Comparison of ENCODE assay signal across 16 mouse cellular contexts in genomic region chr6:17943877-17944617, GRCm38 (mm10).
A peak's percentile ranks its signal among the peaks of the same experiment; 100 is the strongest.
DNase-seq lines count a peak whose midpoint lies in the region; ATAC-seq lines count a peak whose summit lies in the region.
"Had no signal": no experiment of that assay in that cellular context is flagged by ENCODE, and none has a peak within 500 bp of the region (broad histone marks: within the 10 kb centered on the region; RNA-seq: fewer than 3 reads in every experiment).

No protein-coding gene starts in this region.

- H3K4me3 ChIP-seq in forebrain, embryonic 12.5 days (replicated peaks) = no peak overlapping the region
- H3K4me3 ChIP-seq in forebrain, embryonic 16.5 days (replicated peaks; ENCODE audit: low read length) = no peak overlapping the region
- H3K4me3 ChIP-seq in kidney, embryonic 16.5 days (ENCODE audit: low read length) = no peak overlapping the region
- no peak overlapping the region for H3K4me3 ChIP-seq in intestine, embryonic 15.5 days (replicated peaks)
- H3K4me3 ChIP-seq: hindbrain, embryonic 12.5 days; liver, embryonic 13.5 days had no signal

- no peak overlapping the region for H3K27ac ChIP-seq in forebrain, embryonic 12.5 days
- no peak overlapping the region for H3K27ac ChIP-seq in forebrain, embryonic 16.5 days (ENCODE audit: low read length)
- H3K27ac ChIP-seq in kidney, embryonic 16.5 days (ENCODE audit: low read length) = no peak overlapping the region
- H3K27ac ChIP-seq in intestine, embryonic 15.5 days = no peak overlapping the region
- H3K27ac ChIP-seq: hindbrain, embryonic 12.5 days; liver, embryonic 13.5 days had no signal

- no peaks in the 10 kb centered on the region for H3K4me1 ChIP-seq in forebrain, embryonic 12.5 days
- no peaks in the 10 kb centered on the region for H3K4me1 ChIP-seq in forebrain, embryonic 16.5 days (replicated peaks; ENCODE audit: control insufficient read depth, insufficient read depth, low read length)
- H3K4me1 ChIP-seq in kidney, embryonic 16.5 days (ENCODE audit: insufficient read depth, low read length) = 0 out of 2 replicates have a peak, but pooled peaks cover 5% of the 10 kb centered on the region
- 0 out of 2 replicates have a peak, but pooled peaks cover 2% of the 10 kb centered on the region for H3K4me1 ChIP-seq in intestine, embryonic 15.5 days (replicated peaks)

- no peak overlapping the region for H3K9ac ChIP-seq in forebrain, embryonic 12.5 days
- no peak overlapping the region for H3K9ac ChIP-seq in forebrain, embryonic 16.5 days (replicated peaks; ENCODE audit: low read depth, low read length)
- no peak overlapping the region for H3K9ac ChIP-seq in kidney, embryonic 16.5 days (replicated peaks; ENCODE audit: low read length)
- no peak overlapping the region for H3K9ac ChIP-seq in intestine, embryonic 15.5 days
- H3K9ac ChIP-seq: hindbrain, embryonic 12.5 days; liver, embryonic 13.5 days had no signal

- no peaks in the 10 kb centered on the region for H3K27me3 ChIP-seq in forebrain, embryonic 12.5 days
- H3K27me3 ChIP-seq in forebrain, embryonic 16.5 days (replicated peaks; ENCODE audit: control insufficient read depth, insufficient read depth, low read length) = no peaks in the 10 kb centered on the region
- no peaks in the 10 kb centered on the region for H3K27me3 ChIP-seq in kidney, embryonic 16.5 days (ENCODE audit: insufficient read depth, low read length)
- no peaks in the 10 kb centered on the region for H3K27me3 ChIP-seq in intestine, embryonic 15.5 days (replicated peaks)
- H3K27me3 ChIP-seq: hindbrain, embryonic 12.5 days; liver, embryonic 13.5 days had no signal

- 85% methylated on average over 9 of the region's 9 CpGs for WGBS in forebrain, embryonic 12.5 days
- 77% methylated on average over 9 of the region's 9 CpGs for WGBS in forebrain, embryonic 16.5 days
- WGBS in kidney, embryonic 16.5 days = 67% methylated on average over 9 of the region's 9 CpGs
- 48% methylated on average over 9 of the region's 9 CpGs for WGBS in intestine, embryonic 15.5 days

- no peak for DNase-seq in kidney, adult 18-20 months
- peak; percentile 63 for DNase-seq in lung, postnatal 36 days
- no peak for DNase-seq in kidney, adult 8-10 months
- DNase-seq in layer of hippocampus, adult 9-11 months = no peak
- DNase-seq: adrenal gland, adult 8-10 months; cerebellum, adult 8-10 months; gastrocnemius, postnatal 14 days; kidney, postnatal 14 days; liver, embryonic 13.5 days; right cerebral cortex, adult 18-20 months; thymus, adult 18-20 months had no signal

- H3K36me3 ChIP-seq in forebrain, embryonic 12.5 days (replicated peaks) = 0 out of 2 replicates have a peak, but pooled peaks cover 9% of the 10 kb centered on the region
- H3K36me3 ChIP-seq in forebrain, embryonic 16.5 days (ENCODE audit: control insufficient read depth, insufficient read depth) = no peaks in the 10 kb centered on the region; the same call in 1 of the 2 replicates
- no peaks in the 10 kb centered on the region for H3K36me3 ChIP-seq in kidney, embryonic 16.5 days (ENCODE audit: insufficient read depth, low read length)
- H3K36me3 ChIP-seq in intestine, embryonic 15.5 days = no peaks in the 10 kb centered on the region
- H3K36me3 ChIP-seq: liver, embryonic 13.5 days had no signal

- no peaks in the 10 kb centered on the region for H3K9me3 ChIP-seq in forebrain, embryonic 12.5 days
- no peaks in the 10 kb centered on the region for H3K9me3 ChIP-seq in forebrain, embryonic 16.5 days (ENCODE audit: control insufficient read depth, low read length)
- H3K9me3 ChIP-seq in kidney, embryonic 16.5 days (ENCODE audit: low read length) = no peaks in the 10 kb centered on the region
- H3K9me3 ChIP-seq in intestine, embryonic 15.5 days = no peaks in the 10 kb centered on the region
- H3K9me3 ChIP-seq: hindbrain, embryonic 12.5 days; liver, embryonic 13.5 days had no signal

- 0 out of 2 replicates have a peak, but pooled peaks have one; percentile 27 for ATAC-seq in forebrain, embryonic 12.5 days (ENCODE audit: low FRiP score)
- no peak for ATAC-seq in forebrain, embryonic 16.5 days
- ATAC-seq in kidney, embryonic 16.5 days (ENCODE audit: low FRiP score, low TSS enrichment) = 0 out of 2 replicates have a peak, but pooled peaks have one; percentile 23
- peak; percentile 64 for ATAC-seq in intestine, embryonic 15.5 days

- no peak overlapping the region for H3K4me2 ChIP-seq in forebrain, embryonic 12.5 days
- H3K4me2 ChIP-seq in forebrain, embryonic 16.5 days (ENCODE audit: low read length) = no peak overlapping the region
- no peak overlapping the region for H3K4me2 ChIP-seq in kidney, embryonic 16.5 days (replicated peaks; ENCODE audit: low read depth, low read length)
- H3K4me2 ChIP-seq in intestine, embryonic 15.5 days (replicated peaks) = no peak overlapping the region
- H3K4me2 ChIP-seq: hindbrain, embryonic 12.5 days; liver, embryonic 13.5 days had no signal
